Mouse (Mus musculus): Measurements from ENCODE around the gene Cacna1h. TPM values are rescaled to one million over a fixed set of nuclear protein-coding genes. Genes with fewer than 3 reads are reported as not detected.

The Cacna1h gene
- polyA plus RNA-seq, 1 experiment from 2014 or later: 0.23 TPM

DNA sequence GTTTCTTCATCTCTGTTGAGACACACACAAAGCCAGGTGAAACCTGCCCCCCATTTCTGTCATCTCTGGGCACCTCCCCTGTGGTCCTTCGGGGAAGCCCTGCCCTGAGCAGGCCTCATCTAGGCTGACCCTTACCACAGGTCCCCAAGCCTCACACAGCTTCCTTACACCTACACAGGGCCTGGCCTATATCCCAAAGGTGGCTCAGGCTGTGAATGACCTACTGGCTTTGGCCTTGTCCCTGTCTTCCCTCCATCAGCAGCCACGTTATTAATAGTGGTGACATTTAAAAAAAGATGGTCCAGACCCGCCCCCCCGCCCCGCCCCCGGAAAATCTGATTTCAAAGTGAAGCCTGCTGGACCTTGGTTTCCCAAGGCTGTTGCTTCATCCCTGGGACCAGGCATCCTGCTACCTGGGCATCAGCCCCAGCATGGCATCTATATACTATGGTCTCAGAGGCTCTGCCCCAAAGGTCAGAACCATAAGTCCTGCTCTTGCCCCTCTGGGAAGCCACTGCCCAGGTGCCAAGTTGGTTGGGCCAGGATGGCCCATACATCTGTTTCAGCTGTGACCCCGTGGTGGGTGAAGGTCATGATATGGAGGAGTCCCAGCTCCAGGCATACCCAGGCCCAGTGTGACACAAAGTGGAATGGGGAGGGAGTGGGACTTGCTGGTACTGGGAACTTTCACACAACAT lies 25.1 kb downstream of the Cacna1h start:
- CTCF ChIA-PET: no interaction called here
- no peak for ATAC-seq

DNA sequence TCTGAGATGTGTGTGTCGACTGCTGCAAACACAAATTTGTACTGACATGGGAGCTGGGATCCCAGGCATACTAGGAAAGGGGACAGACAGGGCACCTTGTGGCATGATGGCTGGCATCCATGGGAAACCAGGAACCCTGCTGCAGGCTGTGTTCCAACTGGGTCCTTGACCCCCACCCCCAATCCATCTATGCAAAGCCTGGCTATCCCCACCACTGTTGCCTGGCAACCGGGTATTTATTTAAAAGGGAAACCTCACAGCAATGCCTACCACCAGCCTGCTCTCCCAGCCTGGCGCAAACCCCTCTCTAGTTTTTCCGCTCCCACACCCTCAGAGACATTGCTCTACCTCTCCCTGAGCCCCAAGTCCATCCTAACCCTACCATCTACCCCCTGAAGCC lies 26.2 kb downstream of the Cacna1h start:
- CTCF ChIA-PET: no interaction called here
- H3K27me3 ChIP-seq: no peaks in the 10 kb centered on the region
- TF ChIP-seq CTCF (IDR thresholded peaks at IDR 0.05): no peak
- POLR2A ChIA-PET: no interaction called here
- in situ Hi-C loops (cut with MboI; ENCODE audit: low pct_unique_long_range_greater_than_20kb): no loop called here
- ATAC-seq (no peak), DNase-seq (ENCODE audit: low read depth, low spot score) (no peak)

More for the DNA sequence above, 25.1 kb downstream of the Cacna1h start:
- in situ Hi-C loops (cut with MboI; ENCODE audit: low pct_unique_long_range_greater_than_20kb): no loop called here
- no peak for DNase-seq (ENCODE audit: low read depth, low spot score)
- no peak for TF ChIP-seq CTCF (IDR thresholded peaks at IDR 0.05)
- POLR2A ChIA-PET: no interaction called here
- no peaks in the 10 kb centered on the region for H3K27me3 ChIP-seq

DNA sequence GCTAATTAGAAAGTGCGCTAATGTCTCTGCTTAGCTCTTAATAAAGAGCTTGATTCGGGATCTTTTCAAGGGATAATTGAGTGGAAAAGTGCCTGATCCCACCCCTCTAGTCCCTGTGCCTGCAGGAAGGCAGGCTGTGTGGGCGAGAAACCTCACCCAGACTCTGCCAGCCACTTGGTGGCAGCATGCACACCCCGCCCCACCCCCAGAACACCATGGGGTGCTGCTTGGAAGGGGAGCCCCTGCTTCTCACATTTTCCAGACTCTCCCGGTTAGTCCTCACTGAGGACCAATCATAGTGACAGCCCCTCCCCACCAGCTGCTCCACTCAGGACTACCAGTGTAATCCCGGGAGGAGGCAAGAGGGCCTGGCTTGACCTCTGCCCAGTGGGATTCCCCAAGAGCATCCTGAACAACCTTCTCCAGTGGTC lies 27.6 kb downstream of the Cacna1h start:
- no peak for ATAC-seq
- in situ Hi-C loops (cut with MboI; ENCODE audit: low pct_unique_long_range_greater_than_20kb): no loop called here
- ChIA-PET CTCF (no interaction called here), POLR2A (no interaction called here)
- no peaks in the 10 kb centered on the region for H3K27me3 ChIP-seq
- no peak for TF ChIP-seq CTCF (IDR thresholded peaks at IDR 0.05)
- DNase-seq (ENCODE audit: low read depth, low spot score): no peak

DNA sequence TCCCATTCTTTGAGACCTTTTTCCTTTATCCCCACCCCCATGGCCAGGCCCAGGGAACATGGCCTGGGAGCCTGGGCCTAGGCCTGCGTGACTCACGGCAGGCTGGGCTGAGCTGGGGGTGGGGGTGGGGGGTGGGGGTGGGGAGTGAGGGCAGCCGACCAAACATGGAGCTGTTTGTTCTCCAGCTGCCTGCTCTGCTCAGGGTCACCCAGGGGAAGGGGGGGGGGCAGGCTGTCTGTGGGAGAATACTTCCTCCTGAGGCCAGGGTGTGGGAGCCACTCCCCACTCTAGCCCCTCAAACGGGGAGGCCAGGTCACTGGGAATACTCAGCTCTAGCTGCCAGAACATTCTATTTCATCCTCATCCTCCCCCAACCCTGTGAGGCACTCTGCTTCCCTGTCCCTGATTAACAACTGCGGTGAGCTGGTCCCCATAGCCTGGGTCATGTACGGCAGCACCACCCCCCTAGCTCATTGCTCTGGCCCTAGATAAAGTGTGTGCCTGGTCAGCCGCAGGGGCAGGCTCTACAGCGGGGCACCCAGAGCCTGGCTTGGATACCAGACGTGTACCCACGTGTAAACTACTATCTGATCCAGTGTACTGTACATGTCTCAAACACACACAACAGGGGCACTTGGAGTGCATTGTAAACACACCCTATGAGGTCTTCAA lies 28.2 kb downstream of the Cacna1h start:
- in situ Hi-C loops (cut with MboI; ENCODE audit: low pct_unique_long_range_greater_than_20kb): no loop called here
- CTCF ChIA-PET: no interaction called here
- DNase-seq (ENCODE audit: low read depth, low spot score) (no peak), ATAC-seq (no peak)
- H3K27me3 ChIP-seq: no peaks in the 10 kb centered on the region
- POLR2A ChIA-PET: interaction anchor here (0.5 to 0.7 kb wide), 2 partner anchors 8 to 22 kb away, joined by 3 to 7 read pairs; no protein-coding TSS in a partner anchor
- no peak for TF ChIP-seq CTCF (IDR thresholded peaks at IDR 0.05)

DNA sequence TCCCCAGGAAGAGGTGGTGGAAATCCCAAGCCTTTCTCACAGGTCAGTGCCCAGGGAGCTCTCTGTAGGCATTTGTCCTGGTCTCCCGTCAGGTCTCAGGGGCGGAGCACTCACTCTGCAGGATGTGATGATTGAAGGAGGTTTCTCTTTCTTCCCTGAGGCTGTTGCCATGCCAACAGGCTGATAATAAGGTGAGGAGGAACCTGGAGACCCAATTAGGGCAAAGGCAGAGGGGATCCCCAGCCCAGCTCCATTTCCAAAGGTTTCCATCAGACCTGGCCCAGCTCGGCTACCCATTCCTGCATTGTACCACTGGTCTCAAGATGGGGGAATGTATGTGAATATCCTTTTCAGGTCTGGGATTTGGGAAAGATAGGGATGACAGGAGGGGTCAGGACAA lies 29.4 kb downstream of the Cacna1h start:
- H3K27me3 ChIP-seq: no peaks in the 10 kb centered on the region
- no peak for DNase-seq (ENCODE audit: low read depth, low spot score)
- ATAC-seq: no peak
- ChIA-PET CTCF (no interaction called here), POLR2A (interaction anchor here (0.7 kb wide), 1 partner anchor 23 kb away, joined by 7 read pairs; no protein-coding TSS in a partner anchor)
- TF ChIP-seq CTCF (IDR thresholded peaks at IDR 0.05): no peak
- in situ Hi-C loops (cut with MboI; ENCODE audit: low pct_unique_long_range_greater_than_20kb): loop anchor here (5.0 kb wide), 2 partner anchors 53 to 293 kb away; no protein-coding TSS in a partner anchor

DNA sequence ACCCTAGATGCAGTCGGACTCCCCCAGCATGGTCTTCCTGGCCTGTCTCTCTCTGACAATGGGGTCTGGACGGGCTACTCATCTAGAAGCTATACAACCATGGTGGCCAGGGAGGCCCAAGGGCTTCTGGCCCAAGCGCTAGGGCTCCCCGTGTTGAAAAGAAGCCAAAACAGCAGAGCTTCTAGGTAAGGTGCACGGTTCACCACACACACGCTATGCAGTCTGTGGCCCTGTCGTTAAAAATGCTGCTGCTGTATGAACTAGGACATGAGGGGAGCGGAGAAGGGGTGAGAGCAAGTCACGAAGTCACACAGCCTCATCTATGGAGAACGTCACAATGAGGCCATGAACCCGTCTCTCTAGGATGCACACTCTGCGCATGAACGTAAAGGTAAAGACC lies 31.4 kb downstream of the Cacna1h start:
- H3K27me3 ChIP-seq: peaks cover 5% of the 10 kb centered on the region
- in situ Hi-C loops (cut with MboI; ENCODE audit: low pct_unique_long_range_greater_than_20kb): loop anchor here (5.0 kb wide), 2 partner anchors 55 to 295 kb away; no protein-coding TSS in a partner anchor
- POLR2A ChIA-PET: no interaction called here

DNA sequence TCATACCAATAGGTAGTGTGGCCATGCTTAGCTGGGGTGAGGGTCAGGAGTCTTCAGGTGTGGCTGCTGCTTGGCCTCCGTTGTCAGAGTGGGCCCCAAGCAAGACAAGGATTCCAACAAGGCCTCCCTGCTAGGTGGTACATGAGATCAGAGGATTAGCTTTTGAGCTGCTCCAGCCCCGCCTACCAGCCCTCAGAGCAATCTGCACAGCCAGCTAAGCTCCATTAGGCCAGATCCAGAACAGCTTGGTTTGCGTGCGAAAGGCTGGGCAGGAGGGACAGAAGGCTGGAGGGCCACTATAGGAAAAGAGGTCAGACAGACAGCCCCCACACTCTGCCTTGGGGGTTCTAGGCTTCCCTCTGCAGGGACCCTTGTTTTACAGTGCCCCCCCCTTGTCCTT lies 32.1 kb downstream of the Cacna1h start:
- ATAC-seq (no peak), DNase-seq (ENCODE audit: low read depth, low spot score) (no peak)
- TF ChIP-seq CTCF (IDR thresholded peaks at IDR 0.05): no peak
- H3K27me3 ChIP-seq: peaks cover 11% of the 10 kb centered on the region
- in situ Hi-C loops (cut with MboI; ENCODE audit: low pct_unique_long_range_greater_than_20kb): loop anchor here (5.0 kb wide), 2 partner anchors 56 to 296 kb away; no protein-coding TSS in a partner anchor
- ChIA-PET CTCF (no interaction called here), POLR2A (no interaction called here)

More for the DNA sequence above, 31.4 kb downstream of the Cacna1h start:
- TF ChIP-seq CTCF (IDR thresholded peaks at IDR 0.05): no peak
- CTCF ChIA-PET: no interaction called here
- DNase-seq (ENCODE audit: low read depth, low spot score): no peak
- ATAC-seq: no peak

DNA sequence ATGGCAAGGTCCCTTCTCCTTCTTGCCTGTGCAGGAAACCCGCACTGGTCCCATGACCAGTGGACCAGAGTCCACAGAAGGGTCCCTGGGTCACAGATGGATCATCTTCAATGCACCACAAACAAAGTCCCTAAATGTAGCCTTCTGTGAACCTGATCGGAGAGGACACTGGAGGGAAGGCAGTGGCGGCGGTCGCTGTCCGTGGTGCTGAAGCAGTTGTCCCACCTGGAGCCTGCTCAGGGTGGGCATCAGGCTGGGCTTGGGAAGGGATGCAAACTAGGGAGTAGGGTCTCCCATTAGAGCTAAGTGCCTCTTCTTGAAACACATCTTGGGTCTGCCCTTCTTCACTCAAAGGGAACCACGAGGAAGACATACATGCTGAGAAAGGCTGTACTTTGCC lies 33.1 kb downstream of the Cacna1h start:
- ATAC-seq (no peak), DNase-seq (ENCODE audit: low read depth, low spot score) (no peak)
- POLR2A ChIA-PET: no interaction called here
- peaks cover 20% of the 10 kb centered on the region for H3K27me3 ChIP-seq
- in situ Hi-C loops (cut with MboI; ENCODE audit: low pct_unique_long_range_greater_than_20kb): loop anchor here (5.0 kb wide), 2 partner anchors 57 to 297 kb away; no protein-coding TSS in a partner anchor
- CTCF ChIA-PET: no interaction called here
- TF ChIP-seq CTCF (IDR thresholded peaks at IDR 0.05): no peak

DNA sequence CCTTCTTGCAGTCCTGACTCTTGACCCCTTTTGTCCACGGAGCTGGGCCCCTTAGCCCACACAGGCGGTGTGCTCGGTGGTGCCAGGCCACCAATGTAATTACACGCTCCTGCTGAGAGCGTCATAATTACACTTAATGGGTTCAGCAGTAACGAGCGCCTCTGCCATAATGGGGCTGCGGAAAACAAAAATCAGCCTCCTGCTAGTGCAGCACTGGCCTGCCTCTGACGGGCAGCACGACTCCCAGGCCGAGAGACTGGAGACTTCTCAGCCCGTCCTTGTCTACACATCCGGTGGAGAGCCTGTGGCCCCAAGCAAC lies 35.1 kb downstream of the Cacna1h start:
- ChIA-PET CTCF (interaction anchor here (0.9 to 1.1 kb wide), 3 partner anchors 25 to 247 kb away, joined by 3 read pairs; no protein-coding TSS in a partner anchor), POLR2A (interaction anchor here (0.6 kb wide), 1 partner anchor 403 kb away, joined by 3 read pairs; no protein-coding TSS in a partner anchor)
- peaks cover 24% of the 10 kb centered on the region for H3K27me3 ChIP-seq
- no peak for ATAC-seq
- in situ Hi-C loops (cut with MboI; ENCODE audit: low pct_unique_long_range_greater_than_20kb): no loop called here
- DNase-seq (ENCODE audit: low read depth, low spot score): no peak
- TF ChIP-seq CTCF (IDR thresholded peaks at IDR 0.05): no peak

DNA sequence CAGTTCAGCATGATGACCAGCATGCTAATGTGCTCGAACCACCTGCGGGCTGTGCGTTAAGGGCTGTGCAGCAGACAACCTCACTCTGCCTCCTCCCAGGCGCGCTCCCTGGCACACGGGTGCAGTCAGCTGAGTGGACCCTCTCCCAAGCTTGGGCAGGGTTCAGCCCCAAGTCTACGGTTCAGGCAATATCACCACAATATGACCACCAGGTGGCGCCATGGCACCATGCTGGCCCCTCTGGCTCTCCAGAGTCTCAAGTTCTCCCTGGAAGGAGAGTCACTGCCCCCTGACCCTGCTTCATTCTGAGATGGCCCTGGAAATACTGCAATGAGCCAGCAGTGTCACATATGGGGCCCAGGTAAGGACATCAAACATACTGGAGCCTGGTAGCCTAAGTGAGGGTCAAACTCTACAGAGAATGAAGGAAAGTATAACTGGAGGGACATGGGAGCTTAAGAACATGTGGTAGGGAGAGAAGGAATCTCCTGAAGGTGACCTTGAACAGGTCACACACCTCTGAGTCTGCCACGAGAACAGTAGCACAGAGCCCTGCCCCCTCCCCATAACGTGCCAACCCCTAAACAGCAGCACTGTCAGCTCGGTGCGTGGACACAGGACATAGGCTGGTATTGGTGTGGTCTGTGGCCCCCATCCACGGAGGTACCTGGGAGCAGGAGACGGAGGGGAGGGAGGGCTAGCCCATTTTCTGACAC lies 35.6 kb downstream of the Cacna1h start:
- no peak for TF ChIP-seq CTCF (IDR thresholded peaks at IDR 0.05)
- peaks cover 24% of the 10 kb centered on the region for H3K27me3 ChIP-seq
- in situ Hi-C loops (cut with MboI; ENCODE audit: low pct_unique_long_range_greater_than_20kb): no loop called here
- ChIA-PET CTCF (interaction anchor here (0.9 to 1.1 kb wide), 3 partner anchors 26 to 247 kb away, joined by 3 read pairs; no protein-coding TSS in a partner anchor), POLR2A (interaction anchor here (0.6 kb wide), 1 partner anchor 403 kb away, joined by 3 read pairs; no protein-coding TSS in a partner anchor)
- DNase-seq (ENCODE audit: low read depth, low spot score) (no peak), ATAC-seq (no peak)
